Mouse (Mus musculus) bone marrow, adult 2 months (tissue): ENCODE data around the gene Samd5.

Source experiments
- CTCF ChIP-seq: fragments of 200-500 bp; IDR thresholded peaks from 2 replicates; pipeline ENCODE4 v1.5.1; 2011; ENCODE audit warnings: low read length, control low read depth; ENCODE audit not compliant: control insufficient read depth, insufficient read depth
- POLR2A ChIP-seq: fragments of 200-500 bp; IDR thresholded peaks from 2 replicates; pipeline ENCODE4 v1.6.1; 2011; ENCODE audit warnings: low read depth, mild to moderate bottlenecking, control low read depth, low read length, borderline replicate concordance; ENCODE audit not compliant: control insufficient read depth

GRCm38 (mm10) chr10:9642077-9642476 lies 32.9 kb downstream of the Samd5 start:
- no peak for TF ChIP-seq POLR2A
- TF ChIP-seq CTCF: no peak
